ENCODE assay signal across 16 mouse cellular contexts in genomic region chr2:63878477-63878876, GRCm38 (mm10).
"Had no signal": no experiment of that assay in that cellular context is flagged by ENCODE, and none has a peak within 500 bp of the region (broad histone marks: within the 10 kb centered on the region; RNA-seq: fewer than 3 reads in every experiment).

No protein-coding gene starts in this region.

- H3K9ac ChIP-seq: liver, embryonic 15.5 days; midbrain, embryonic 13.5 days; neural tube, embryonic 12.5 days had no signal

- H3K27ac ChIP-seq: left cerebral cortex, adult 2 months; liver, embryonic 15.5 days; macrophage; midbrain, embryonic 13.5 days; neural tube, embryonic 12.5 days had no signal

- H3K9me3 ChIP-seq: limb, embryonic 10.5 days; liver, embryonic 15.5 days; megakaryocyte, embryonic 14.5 days; midbrain, embryonic 13.5 days; neural tube, embryonic 12.5 days had no signal

- H3K36me3 ChIP-seq: limb, embryonic 10.5 days; liver, embryonic 15.5 days; midbrain, embryonic 13.5 days; neural tube, embryonic 12.5 days had no signal

- H3K4me3 ChIP-seq: left cerebral cortex, adult 2 months; limb, embryonic 10.5 days; liver, embryonic 15.5 days; megakaryocyte, embryonic 14.5 days; midbrain, embryonic 13.5 days; myocyte; neural tube, embryonic 12.5 days had no signal

- H3K27me3 ChIP-seq: liver, embryonic 15.5 days; megakaryocyte, embryonic 14.5 days; midbrain, embryonic 13.5 days; neural tube, embryonic 12.5 days had no signal

- H3K4me1 ChIP-seq: liver, embryonic 15.5 days; megakaryocyte, embryonic 14.5 days; midbrain, embryonic 13.5 days; neural tube, embryonic 12.5 days had no signal

- ATAC-seq: midbrain, embryonic 13.5 days had no signal

- H3K4me2 ChIP-seq: liver, embryonic 11.5 days; liver, embryonic 15.5 days; midbrain, embryonic 13.5 days; neural tube, embryonic 12.5 days had no signal

- DNase-seq: lung, adult 2 months; lung, postnatal 14 days; retina, postnatal 1 day; right cerebral cortex, postnatal 4 days; spleen, adult 18-20 months; thymus, adult 18-20 months; thymus, postnatal 14 days had no signal
